ENCODE assay signal across 8 mouse cellular contexts in genomic region chr6:88116347-88117183, GRCm38 (mm10). TPM values are rescaled to one million over a fixed set of nuclear protein-coding genes. Genes with fewer than 3 reads are reported as not detected.
DNase-seq lines count a peak whose midpoint lies in the region; ATAC-seq and TF ChIP-seq lines count a peak whose summit lies in the region.

No protein-coding gene starts in this region.

- peak; percentile 37 for ATAC-seq in cerebellum, adult (ENCODE audit: insufficient number of reproducible peaks, low FRiP score, low TSS enrichment)
- ATAC-seq in heart, embryonic 13.5 days (ENCODE audit: extremely low read depth, insufficient number of reproducible peaks, low FRiP score, low TSS enrichment): no peak
- peak; percentile 90 for ATAC-seq in liver, embryonic 12.5 days
- ATAC-seq in inflammation-experienced regulatory T-cells, adult 6 months: no peak

- no peaks in the 10 kb centered on the region for H3K9me3 ChIP-seq in heart, embryonic 13.5 days
- H3K9me3 ChIP-seq in liver, embryonic 12.5 days (replicated peaks): peaks cover 5% of the 10 kb centered on the region

- H3K27me3 ChIP-seq in heart, embryonic 13.5 days (replicated peaks): peaks cover 24% of the 10 kb centered on the region
- H3K27me3 ChIP-seq in liver, embryonic 12.5 days (replicated peaks): no peaks in the 10 kb centered on the region

- TF ChIP-seq CTCF in lung, adult 2 months (IDR thresholded peaks at IDR 0.05; ENCODE audit: insufficient read depth, low read length): no peak

- WGBS in lung, adult 2 months: 69% methylated on average over 21 of the region's 21 CpGs
- 49% methylated on average over 21 of the region's 21 CpGs for WGBS in heart, embryonic 13.5 days
- 19% methylated on average over 21 of the region's 21 CpGs for WGBS in liver, embryonic 12.5 days (ENCODE audit: insufficient replicate concordance)

- H3K36me3 ChIP-seq in heart, embryonic 13.5 days: no peaks in the 10 kb centered on the region
- no peaks in the 10 kb centered on the region for H3K36me3 ChIP-seq in liver, embryonic 12.5 days

- peak overlapping the region; percentile 20; the same call in 1 of the 2 replicates for H3K27ac ChIP-seq in heart, embryonic 13.5 days (replicated peaks)
- H3K27ac ChIP-seq in liver, embryonic 12.5 days: peak overlapping the region; percentile 94

- H3K4me2 ChIP-seq in heart, embryonic 13.5 days: peak overlapping the region; percentile 20; the same call in 1 of the 2 replicates
- H3K4me2 ChIP-seq in liver, embryonic 12.5 days: peak overlapping the region; percentile 70

- no peak overlapping the region for H3K4me3 ChIP-seq in lung, adult 2 months (replicated peaks; ENCODE audit: extremely low read depth, low read depth, low read length)
- no peak overlapping the region for H3K4me3 ChIP-seq in heart, embryonic 13.5 days
- peak overlapping the region; percentile 22 for H3K4me3 ChIP-seq in liver, embryonic 12.5 days

- H3K4me1 ChIP-seq in lung, adult 2 months (ENCODE audit: control insufficient read depth, insufficient read depth, low read length): no peaks in the 10 kb centered on the region
- peaks cover 16% of the 10 kb centered on the region for H3K4me1 ChIP-seq in heart, embryonic 13.5 days
- peaks cover 77% of the 10 kb centered on the region for H3K4me1 ChIP-seq in liver, embryonic 12.5 days

- H3K9ac ChIP-seq in heart, embryonic 13.5 days: 0 out of 2 replicates have a peak overlapping the region, but pooled peaks have one; percentile 5
- H3K9ac ChIP-seq in liver, embryonic 12.5 days: peak overlapping the region; percentile 68

- peak; percentile 31 for DNase-seq in lung, postnatal 10 days
- DNase-seq in lung, adult 2 months: no peak
- DNase-seq in frontal cortex, postnatal 25 days (ENCODE audit: low spot score in 2 of 2): no peak
- no peak for DNase-seq in retina, postnatal 1 day

- TF ChIP-seq POLR2A in lung, adult 2 months (IDR thresholded peaks at IDR 0.05; ENCODE audit: borderline replicate concordance, extremely low read depth, low read depth, low read length): no peak

RNA-seq across cellular contexts. Expression of gene Rpn1, which starts 32.3 kb away (rescaled TPM):
- 127 and 179 TPM in 2 replicates for polyA plus RNA-seq in lung, adult 2 months (2012; rRNA removed)
- polyA plus RNA-seq in heart, embryonic 13.5 days (2015; fragmentation: Nextera tagmentation; extraction: Ambion mirVana): 207 and 217 TPM in 2 replicates
- 241 and 253 TPM in 2 replicates for polyA plus RNA-seq in liver, embryonic 12.5 days (2016; fragmentation: Nextera tagmentation; extraction: Ambion mirVana)
- 100 to 1,000 TPM in 2 of 3 experiments, 10 to 100 TPM in 1; 82.7 to 138 (median 128) TPM for polyA plus RNA-seq in inflammation-experienced regulatory T-cells, adult 6 months (2017; shearing (Covaris generic))

Comparison
In these comparisons a context has a peak if more than half of its experiments do, and no peak if none do; other contexts are left out.
1. ATAC-seq: peak in cerebellum, adult (single experiment) and liver, embryonic 12.5 days (single experiment); none in heart, embryonic 13.5 days (single experiment) and inflammation-experienced regulatory T-cells, adult 6 months (single experiment).